Mouse (Mus musculus) forebrain, embryonic 10.5 days (tissue): ENCODE measurements around the gene Nfyc. TPM values are rescaled to one million over a fixed set of nuclear protein-coding genes. Genes with fewer than 3 reads are reported as not detected.

ENCODE experiments used
- DNase-seq: peaks from one replicate; pipeline ENCODE4 v3.0.0-alpha.2; 2017; ENCODE audit warnings: low spot score; ENCODE audit errors: extremely low spot score
- H3K27ac ChIP-seq: fragments of 300-500 bp; sonication (generic); 2 replicates; pipeline ENCODE4 v1.5.1; 2016; ENCODE audit warnings: mild to moderate bottlenecking
- H3K27me3 ChIP-seq: fragments of 300-500 bp; sonication (generic); 2 replicates; pipeline ENCODE4 v1.6.1; 2016; ENCODE audit warnings: mild to moderate bottlenecking; ENCODE audit not compliant: poor library complexity, severe bottlenecking
- H3K36me3 ChIP-seq: fragments of 300-500 bp; sonication (generic); replicated peaks from 2 replicates; pipeline ENCODE4 v1.6.1; 2016; ENCODE audit warnings: mild to moderate bottlenecking, moderate library complexity
- H3K4me1 ChIP-seq: fragments of 300-500 bp; sonication (generic); 2 replicates; pipeline ENCODE4 v1.6.1; 2016
- H3K4me3 ChIP-seq: fragments of 300-500 bp; sonication (generic); 2 replicates; pipeline ENCODE4 v1.5.1; 2016; ENCODE audit warnings: mild to moderate bottlenecking, moderate library complexity
- H3K9me3 ChIP-seq: fragments of 300-500 bp; sonication (generic); 2 replicates; pipeline ENCODE4 v1.6.1; 2016; ENCODE audit warnings: mild to moderate bottlenecking, moderate library complexity
- WGBS: fragments of 180-500 bp; shearing (Covaris S2); methylation state at CpG from one replicate; pipeline ENCODE4 v1.1.7; 2016; 5-methylcytosine and 5-hydroxymethylcytosine counted together
- polyA plus RNA-seq: library from polyadenylated mRNA; unstranded; fragments of >200 nt; fragmentation: Nextera tagmentation; extraction: Ambion mirVana; gene quantifications from 2 replicates; pipeline ENCODE4 v1.2.1, GENCODE M21; 2016

The Nfyc gene
- polyA plus RNA-seq, 1 experiment from 2014 or later = 131 TPM

- peak within 1 kb of the TSS; percentile 82 for H3K4me3 ChIP-seq
- no peaks in the 10 kb centered on the region; the same call in 1 of the 2 replicates for H3K9me3 ChIP-seq
- peak within 1 kb of the TSS; percentile 83 for H3K27ac ChIP-seq
- peak; percentile 82 for DNase-seq
- WGBS = 2% methylated on average over 65 of the region's 68 CpGs
- no peaks in the 10 kb centered on the region for H3K36me3 ChIP-seq
- peaks cover 63% of the 10 kb centered on the region for H3K27me3 ChIP-seq
- peaks cover 28% of the 10 kb centered on the region for H3K4me1 ChIP-seq
These were observed 23.4 kb upstream of the Nfyc start, which contains the start of gene Rims3 for GRCm38 (mm10) chr4:120854588-120855319. TSS of gene Rims3 (plus strand) at chr4:120854816.

GRCm38 (mm10) chr4:120850946-120851345 lies 19.6 kb upstream of the Nfyc start:
- H3K36me3 ChIP-seq = no peaks in the 10 kb centered on the region
- H3K4me1 ChIP-seq = peaks cover 14% of the 10 kb centered on the region
- no peak overlapping the region for H3K27ac ChIP-seq
- no peaks in the 10 kb centered on the region; the same call in 1 of the 2 replicates for H3K9me3 ChIP-seq
- no peak overlapping the region for H3K4me3 ChIP-seq
- WGBS = 7% methylated on average over 10 of the region's 10 CpGs
- peak; percentile 73 for DNase-seq
- peaks cover 48% of the 10 kb centered on the region for H3K27me3 ChIP-seq

GRCm38 (mm10) chr4:120849451-120849850 lies 18.1 kb upstream of the Nfyc start:
- H3K27me3 ChIP-seq = peaks cover 33% of the 10 kb centered on the region
- no peaks in the 10 kb centered on the region for H3K4me1 ChIP-seq
- H3K9me3 ChIP-seq = no peaks in the 10 kb centered on the region; the same call in 1 of the 2 replicates
- WGBS = 77% methylated on average over 11 of the region's 11 CpGs
- DNase-seq = no peak
- H3K27ac ChIP-seq = no peak overlapping the region
- H3K36me3 ChIP-seq = no peaks in the 10 kb centered on the region
- H3K4me3 ChIP-seq = no peak overlapping the region

GRCm38 (mm10) chr4:120848909-120849308 lies 17.5 kb upstream of the Nfyc start:
- H3K4me1 ChIP-seq = no peaks in the 10 kb centered on the region
- H3K36me3 ChIP-seq = no peaks in the 10 kb centered on the region
- no peaks in the 10 kb centered on the region; the same call in 1 of the 2 replicates for H3K9me3 ChIP-seq
- no peak for DNase-seq
- H3K4me3 ChIP-seq = no peak overlapping the region
- WGBS = 83% methylated on average over 6 of the region's 6 CpGs
- no peak overlapping the region for H3K27ac ChIP-seq
- peaks cover 27% of the 10 kb centered on the region; the same call in 1 of the 2 replicates for H3K27me3 ChIP-seq

GRCm38 (mm10) chr4:120845098-120845497 lies 13.7 kb upstream of the Nfyc start:
- 86% methylated on average over 4 of the region's 4 CpGs for WGBS

GRCm38 (mm10) chr4:120844423-120845082 lies 13.2 kb upstream of the Nfyc start:
- H3K4me1 ChIP-seq = no peaks in the 10 kb centered on the region
- no peaks in the 10 kb centered on the region for H3K36me3 ChIP-seq
- H3K9me3 ChIP-seq = no peaks in the 10 kb centered on the region
- H3K27ac ChIP-seq = no peak overlapping the region
- H3K4me3 ChIP-seq = no peak overlapping the region
- H3K27me3 ChIP-seq = 0 out of 2 replicates have a peak, but pooled peaks cover 8% of the 10 kb centered on the region
- 66% methylated on average over 7 of the region's 7 CpGs for WGBS
- DNase-seq = no peak

More at GRCm38 (mm10) chr4:120845098-120845497, 13.7 kb upstream of the Nfyc start:
- no peak overlapping the region for H3K27ac ChIP-seq
- DNase-seq = no peak
- H3K4me1 ChIP-seq = no peaks in the 10 kb centered on the region
- H3K9me3 ChIP-seq = no peaks in the 10 kb centered on the region
- H3K27me3 ChIP-seq = 0 out of 2 replicates have a peak, but pooled peaks cover 9% of the 10 kb centered on the region
- no peaks in the 10 kb centered on the region for H3K36me3 ChIP-seq
- H3K4me3 ChIP-seq = no peak overlapping the region

- DNase-seq = no peak
- H3K4me3 ChIP-seq = no peak overlapping the region
- 88% methylated on average over 3 of the region's 3 CpGs for WGBS
- H3K9me3 ChIP-seq = no peaks in the 10 kb centered on the region
- H3K36me3 ChIP-seq = no peaks in the 10 kb centered on the region
- H3K27ac ChIP-seq = no peak overlapping the region
- no peaks in the 10 kb centered on the region for H3K4me1 ChIP-seq
- H3K27me3 ChIP-seq = no peaks in the 10 kb centered on the region
These were observed 10.0 kb upstream of the Nfyc start for GRCm38 (mm10) chr4:120841342-120841741.

- Histone ChIP-seq H3K9me3 (no peaks in the 10 kb centered on the region), H3K4me1 (0 out of 2 replicates have a peak, but pooled peaks cover 6% of the 10 kb centered on the region), H3K4me3 (no peak overlapping the region), H3K36me3 (no peaks in the 10 kb centered on the region), H3K27me3 (no peaks in the 10 kb centered on the region), H3K27ac (no peak overlapping the region)
- no peak for DNase-seq
- WGBS = 82% methylated on average over 5 of the region's 5 CpGs
These were observed 605 bp downstream of the Nfyc start for GRCm38 (mm10) chr4:120830767-120831166.

- no peaks in the 10 kb centered on the region for H3K27me3 ChIP-seq
- H3K9me3 ChIP-seq = no peaks in the 10 kb centered on the region
- peaks cover 7% of the 10 kb centered on the region for H3K36me3 ChIP-seq
- H3K27ac ChIP-seq = peak overlapping the region; percentile 100
- no peak overlapping the region for H3K4me3 ChIP-seq
- peaks cover 21% of the 10 kb centered on the region for H3K4me1 ChIP-seq
- DNase-seq = no peak
- WGBS = 97% methylated on average over 6 of the region's 6 CpGs
These were observed 5.0 kb downstream of the Nfyc start for GRCm38 (mm10) chr4:120826418-120826817.

GRCm38 (mm10) chr4:120825577-120826326 lies 5.6 kb downstream of the Nfyc start:
- DNase-seq = peak; percentile 99

GRCm38 (mm10) chr4:120825100-120825553 lies 6.2 kb downstream of the Nfyc start:
- H3K4me3 ChIP-seq = peak overlapping the region; percentile 87
- peaks cover 21% of the 10 kb centered on the region for H3K4me1 ChIP-seq
- H3K9me3 ChIP-seq = no peaks in the 10 kb centered on the region
- peaks cover 7% of the 10 kb centered on the region for H3K36me3 ChIP-seq
- no peaks in the 10 kb centered on the region for H3K27me3 ChIP-seq
- peak; percentile 95 for DNase-seq
- H3K27ac ChIP-seq = peak overlapping the region; percentile 100
- WGBS = under 1% methylated on average over 48 of the region's 53 CpGs

More at GRCm38 (mm10) chr4:120825577-120826326, 5.6 kb downstream of the Nfyc start:
- no peaks in the 10 kb centered on the region for H3K27me3 ChIP-seq
- H3K27ac ChIP-seq = peak overlapping the region; percentile 100
- peak overlapping the region; percentile 87 for H3K4me3 ChIP-seq
- H3K36me3 ChIP-seq = peaks cover 7% of the 10 kb centered on the region
- H3K4me1 ChIP-seq = peaks cover 21% of the 10 kb centered on the region
- under 1% methylated on average over 55 of the region's 55 CpGs for WGBS
- H3K9me3 ChIP-seq = no peaks in the 10 kb centered on the region

- Histone ChIP-seq H3K4me3 (no peak overlapping the region), H3K27ac (no peak overlapping the region)
- 95% methylated on average over 2 of the region's 2 CpGs for WGBS
These were observed 9.0 kb downstream of the Nfyc start for GRCm38 (mm10) chr4:120822191-120822911.

More at GRCm38 (mm10) chr4:120822191-120822911, 9.0 kb downstream of the Nfyc start:
- H3K4me1 ChIP-seq = peaks cover 24% of the 10 kb centered on the region
- DNase-seq = no peak
- H3K9me3 ChIP-seq = no peaks in the 10 kb centered on the region
- H3K27me3 ChIP-seq = no peaks in the 10 kb centered on the region
- H3K36me3 ChIP-seq = peaks cover 13% of the 10 kb centered on the region
